Mouse (Mus musculus) cerebellum, adult 9-10 months (tissue): ENCODE measurements around the gene Palm.

ENCODE experiments used
- DNase-seq: peaks from one replicate; pipeline ENCODE4 v3.0.0; 2022

The Palm gene

DNA sequence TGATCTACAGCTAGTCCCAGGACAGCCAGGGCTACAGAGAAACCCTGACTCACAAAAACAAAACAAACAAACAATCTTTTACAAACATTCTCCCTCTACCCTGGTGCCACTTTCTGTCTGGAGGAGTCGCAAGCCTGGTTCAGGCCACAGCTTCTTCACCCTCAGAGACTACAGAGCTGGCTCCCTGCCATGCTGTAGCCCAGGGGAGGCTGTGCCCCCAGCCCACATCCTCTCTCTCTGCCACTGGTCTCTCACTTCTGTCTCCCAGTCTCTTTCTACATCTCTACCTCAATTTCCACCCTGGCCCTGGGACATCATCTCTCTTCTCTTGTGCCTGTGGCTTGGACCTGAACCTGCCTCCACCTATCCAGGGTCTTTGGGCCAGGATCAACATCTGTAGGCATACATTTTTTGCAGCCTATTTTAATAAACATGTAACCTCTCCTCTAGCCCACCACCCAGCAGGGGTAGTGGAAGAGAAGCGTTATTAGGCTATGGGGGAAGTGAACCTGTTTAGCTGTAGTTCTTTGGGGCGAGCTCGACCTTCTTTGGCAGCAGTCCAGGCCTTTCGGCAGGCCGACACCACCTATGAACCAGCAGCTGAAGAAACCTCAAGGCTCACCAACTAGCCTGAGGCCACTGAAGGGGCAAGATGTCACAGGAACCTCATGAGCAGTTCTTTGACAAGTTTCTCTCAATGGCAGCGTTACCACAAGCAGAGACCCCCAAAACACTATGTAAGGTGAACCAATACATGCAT, 38.8 kb downstream of the Palm start:
- no peak for DNase-seq

DNA sequence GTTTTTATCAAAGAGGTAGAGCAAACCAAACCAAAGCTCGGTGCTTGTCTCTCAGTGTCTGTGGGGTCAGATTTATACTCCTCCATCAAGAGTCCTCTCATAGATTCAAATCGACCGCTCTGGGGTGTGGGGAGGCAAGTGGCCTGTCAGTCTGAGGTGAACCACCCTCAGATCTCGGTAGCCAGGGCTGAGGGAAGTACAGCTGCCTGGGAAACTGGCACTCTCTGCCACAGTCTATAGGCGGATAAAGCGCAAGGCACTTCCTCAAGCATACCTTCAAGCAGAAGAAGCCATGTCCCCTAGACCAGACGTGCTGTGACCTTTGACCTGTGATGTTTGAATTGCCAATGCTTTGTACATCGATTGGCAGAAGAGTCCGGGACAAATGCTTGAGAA, 39.4 kb downstream of the Palm start:
- DNase-seq: no peak

DNA sequence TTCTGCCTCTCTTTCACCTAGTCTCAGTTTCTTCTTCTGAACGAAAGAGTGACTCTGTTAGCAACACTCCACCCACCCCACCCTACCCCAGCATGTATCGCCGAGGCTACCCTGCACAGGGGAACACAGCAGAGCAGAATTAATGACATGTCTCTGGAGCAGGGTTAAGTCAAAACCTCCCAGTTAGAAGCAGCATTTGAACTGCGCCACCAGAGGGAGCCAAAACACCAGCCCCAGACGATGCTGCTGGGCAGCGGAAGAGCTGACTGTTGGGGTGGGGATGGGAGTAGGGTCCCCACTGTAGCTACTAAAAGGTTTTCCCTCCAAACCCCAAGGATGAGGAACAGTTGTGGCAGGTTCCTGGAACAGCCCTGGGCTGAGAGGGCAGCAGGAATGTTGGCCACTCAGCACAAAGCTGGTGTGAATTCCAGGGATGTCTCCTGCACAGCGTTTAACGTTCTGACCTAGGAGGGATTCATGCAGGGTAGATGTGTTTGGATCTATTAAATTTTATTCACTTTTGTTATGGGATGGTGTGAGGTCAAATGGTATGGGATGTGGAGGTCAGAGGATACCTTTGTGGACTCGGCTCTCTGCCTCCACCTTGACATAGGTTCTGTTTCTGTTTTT, 41.5 kb downstream of the Palm start:
- DNase-seq: peak; percentile 72

DNA sequence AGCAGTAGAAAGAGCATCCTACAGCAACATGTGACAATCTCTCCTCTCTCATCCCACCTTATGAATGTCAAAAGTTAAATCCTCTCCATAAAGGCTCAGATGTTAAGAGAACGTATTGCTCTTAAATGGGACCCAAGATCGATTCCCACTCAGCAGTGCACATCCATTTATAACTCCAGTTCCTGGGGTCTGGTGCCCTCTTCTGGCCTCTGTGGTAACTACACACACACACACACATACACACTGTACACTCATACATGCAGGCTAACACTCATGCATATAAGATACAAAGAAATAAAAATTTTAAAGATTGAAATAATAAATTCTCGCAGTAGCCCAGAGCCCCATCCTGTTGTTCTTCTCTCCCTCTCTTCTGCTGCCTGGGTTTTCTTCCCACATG, 43.5 kb downstream of the Palm start:
- DNase-seq: no peak

DNA sequence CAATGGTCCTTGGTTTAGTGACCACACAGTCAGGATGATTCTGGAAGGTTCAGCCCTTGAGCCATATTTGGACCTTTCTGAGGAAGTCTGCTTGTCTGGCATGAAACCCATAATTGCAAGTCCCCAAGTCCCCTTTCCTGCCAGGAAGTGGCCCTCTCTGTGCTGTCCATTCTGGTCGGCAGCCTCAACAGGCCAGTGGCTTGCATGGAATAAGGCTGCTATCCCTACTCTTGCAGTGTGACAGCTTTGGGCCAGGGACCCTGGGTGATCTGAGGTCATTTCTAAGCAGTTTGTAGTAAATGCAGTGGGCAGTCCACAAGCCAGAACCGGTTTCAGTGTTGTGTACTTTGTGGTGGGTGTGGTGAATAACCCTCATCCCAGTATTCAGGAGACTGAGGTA, 44.8 kb downstream of the Palm start:
- no peak for DNase-seq

DNA sequence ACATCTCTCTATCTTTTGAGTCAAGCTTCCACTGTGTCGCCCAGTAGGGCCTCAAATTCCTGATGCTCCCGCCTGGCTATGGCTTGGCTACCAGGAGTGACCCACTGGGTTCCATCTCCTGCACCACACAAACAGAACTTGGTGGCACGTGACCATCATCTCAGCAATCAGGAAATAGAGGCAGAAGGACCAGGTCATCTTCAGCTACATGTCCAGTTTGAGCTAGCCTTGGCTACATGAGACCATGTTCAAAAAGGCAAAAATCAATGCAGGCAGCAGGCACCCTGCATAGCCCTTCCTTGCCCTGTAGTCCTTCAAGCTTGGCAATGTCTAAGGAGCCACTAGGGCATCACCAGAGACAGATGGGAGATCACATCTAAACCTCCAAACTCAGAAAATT, 46.7 kb downstream of the Palm start:
- no peak for DNase-seq

DNA sequence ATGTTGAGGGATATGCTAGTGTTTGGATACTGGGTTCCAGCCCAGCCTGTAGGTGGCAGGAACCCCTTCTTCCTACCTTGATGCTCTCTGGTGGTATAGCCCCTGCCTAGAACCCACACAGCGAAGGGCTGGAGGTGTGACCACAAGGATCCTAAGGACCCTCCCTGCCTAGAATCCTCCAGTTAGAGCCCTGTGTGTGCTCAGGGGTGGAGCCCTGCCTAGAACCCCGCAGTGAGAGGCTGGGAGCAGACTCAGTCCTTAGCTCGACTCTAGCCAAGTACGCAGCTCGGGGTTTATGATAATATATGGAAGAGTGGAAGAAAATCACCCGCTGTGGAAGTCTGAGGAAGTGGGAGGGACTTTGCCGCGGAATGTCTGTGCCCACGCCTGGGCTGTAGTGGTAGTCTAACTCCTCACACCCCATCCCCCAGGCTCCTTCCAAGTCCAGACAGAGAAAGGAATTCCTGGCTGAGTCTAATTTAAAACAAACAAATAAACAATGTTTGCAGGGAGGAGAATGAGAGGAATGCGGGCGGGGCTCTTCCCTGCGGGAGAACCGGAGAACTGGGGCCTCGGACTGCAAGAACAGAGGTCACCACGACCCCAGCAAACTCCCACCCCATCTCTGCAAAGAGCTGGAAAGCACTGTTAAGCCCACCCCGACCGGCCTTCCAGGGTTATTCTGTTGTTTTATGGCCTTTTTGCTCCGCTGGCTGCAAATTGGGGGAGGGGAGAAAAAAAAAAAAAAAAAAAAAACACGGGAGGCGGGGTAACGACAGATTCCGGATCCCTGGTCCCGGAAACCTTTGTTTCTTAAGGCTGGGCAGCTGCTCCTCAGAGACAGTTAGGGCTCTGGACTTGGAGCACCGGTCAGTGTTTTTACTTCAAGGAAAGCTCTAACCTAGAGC, 47.5 kb downstream of the Palm start:
- peak; percentile 72 for DNase-seq

DNA sequence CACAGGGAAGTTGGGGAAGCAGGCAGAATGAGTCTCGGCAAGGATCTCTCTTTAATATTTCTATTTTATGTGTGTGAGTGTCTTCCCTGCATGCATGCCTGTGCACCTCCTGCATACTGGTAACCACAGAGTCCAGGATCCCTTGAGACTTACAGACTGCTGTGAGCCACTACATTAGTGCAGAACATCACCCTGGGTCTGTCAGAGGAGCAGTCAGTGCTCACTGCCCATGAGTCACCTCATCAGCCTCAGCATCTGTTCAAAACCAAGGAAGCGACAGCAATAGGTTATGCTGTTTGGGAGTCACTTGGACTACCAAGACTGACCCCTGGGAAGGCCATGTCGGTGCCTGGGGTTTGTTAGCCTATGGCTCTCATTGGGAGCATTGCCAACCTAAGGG, 49.0 kb downstream of the Palm start:
- no peak for DNase-seq

DNA sequence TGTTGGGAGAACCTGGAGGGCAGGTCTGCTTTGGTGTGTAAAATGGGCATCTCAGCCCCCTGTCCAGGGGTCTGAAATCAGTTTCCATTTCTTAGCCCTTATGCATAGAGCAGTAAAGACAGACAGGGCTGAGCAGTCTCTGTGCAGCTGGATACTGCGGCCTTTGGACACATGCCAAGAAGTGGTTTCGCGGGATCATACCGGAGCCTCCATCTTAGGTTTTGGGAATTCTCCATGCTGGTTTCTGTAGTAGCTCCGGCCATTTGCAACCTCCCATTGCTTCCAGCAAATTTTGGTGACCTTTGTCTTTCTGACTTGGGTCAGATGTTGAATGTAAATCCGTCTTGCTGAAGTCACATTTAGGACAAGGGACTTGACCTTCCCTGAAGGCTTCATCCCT, 50.1 kb downstream of the Palm start:
- DNase-seq: no peak

DNA sequence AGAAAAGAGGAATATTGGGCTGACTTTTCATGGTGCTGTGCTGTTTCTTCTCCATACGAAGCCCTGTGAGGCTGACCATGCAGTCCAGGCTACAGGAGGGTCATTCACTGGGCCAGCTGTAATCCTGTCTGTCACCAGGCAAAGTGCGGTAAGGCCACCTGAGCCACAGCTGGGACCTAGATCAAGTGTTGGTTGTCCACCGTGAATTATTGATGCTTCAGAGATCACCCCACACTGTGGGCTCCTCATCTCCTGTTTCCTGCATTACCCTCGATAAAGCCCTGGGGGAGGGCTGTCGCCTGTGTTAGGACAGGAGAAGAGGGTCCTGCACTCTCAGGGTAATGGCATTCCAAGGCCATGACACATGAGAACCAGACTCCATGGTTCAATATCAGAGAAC, 53.2 kb downstream of the Palm start:
- no peak for DNase-seq

DNA sequence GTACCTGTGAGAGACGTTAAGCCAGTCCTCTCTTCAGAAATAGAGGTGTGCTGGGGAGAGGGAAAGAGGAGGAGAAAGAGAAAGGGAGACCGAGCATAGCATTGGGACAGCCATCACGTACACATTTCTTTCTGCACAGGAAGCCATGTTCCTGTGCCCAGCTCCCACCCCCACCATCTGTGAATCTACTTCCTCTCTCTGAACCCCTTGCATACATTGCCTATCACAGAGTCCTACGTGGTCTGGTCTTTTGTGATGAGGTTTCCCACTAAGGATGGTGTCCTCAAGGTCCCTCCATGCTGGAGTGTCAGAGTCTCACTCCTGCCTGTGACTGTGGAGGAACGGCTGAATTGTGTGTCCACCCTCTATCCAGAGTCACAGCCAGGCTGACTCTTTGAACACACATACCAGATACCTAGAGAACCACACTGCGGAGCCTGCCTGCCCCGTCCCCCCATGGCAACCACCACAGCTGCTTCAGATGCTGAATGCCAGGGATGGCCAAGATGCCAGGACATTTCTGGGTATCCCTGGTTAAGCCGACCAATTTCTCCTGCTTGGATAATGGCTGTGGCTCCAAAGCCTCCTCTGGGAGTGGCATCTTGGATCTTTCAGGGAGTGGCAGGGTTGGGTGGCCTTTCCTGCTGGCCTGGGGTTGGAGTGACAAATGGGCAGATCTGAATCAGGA, 56.7 kb downstream of the Palm start:
- DNase-seq: no peak

DNA sequence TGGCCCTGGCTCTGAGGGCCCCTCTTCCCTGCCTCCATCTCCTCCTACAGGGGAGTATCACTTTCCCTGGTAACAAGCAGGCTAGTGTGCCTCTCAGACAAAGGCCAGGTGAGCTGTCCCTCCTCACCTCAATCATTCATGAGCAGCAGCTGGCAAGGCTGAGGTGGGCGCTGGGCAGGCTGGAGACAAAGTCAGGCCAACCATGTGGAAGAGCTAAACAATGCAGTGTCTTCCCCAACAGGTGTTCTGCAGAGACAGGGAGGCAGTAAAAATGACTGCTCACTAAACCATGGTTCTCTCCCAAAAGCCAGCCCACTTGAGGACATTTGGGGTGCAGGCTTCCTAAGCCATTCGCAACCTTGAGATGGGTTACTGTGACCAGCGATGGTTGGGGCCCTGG, 58.3 kb downstream of the Palm start:
- no peak for DNase-seq

DNA sequence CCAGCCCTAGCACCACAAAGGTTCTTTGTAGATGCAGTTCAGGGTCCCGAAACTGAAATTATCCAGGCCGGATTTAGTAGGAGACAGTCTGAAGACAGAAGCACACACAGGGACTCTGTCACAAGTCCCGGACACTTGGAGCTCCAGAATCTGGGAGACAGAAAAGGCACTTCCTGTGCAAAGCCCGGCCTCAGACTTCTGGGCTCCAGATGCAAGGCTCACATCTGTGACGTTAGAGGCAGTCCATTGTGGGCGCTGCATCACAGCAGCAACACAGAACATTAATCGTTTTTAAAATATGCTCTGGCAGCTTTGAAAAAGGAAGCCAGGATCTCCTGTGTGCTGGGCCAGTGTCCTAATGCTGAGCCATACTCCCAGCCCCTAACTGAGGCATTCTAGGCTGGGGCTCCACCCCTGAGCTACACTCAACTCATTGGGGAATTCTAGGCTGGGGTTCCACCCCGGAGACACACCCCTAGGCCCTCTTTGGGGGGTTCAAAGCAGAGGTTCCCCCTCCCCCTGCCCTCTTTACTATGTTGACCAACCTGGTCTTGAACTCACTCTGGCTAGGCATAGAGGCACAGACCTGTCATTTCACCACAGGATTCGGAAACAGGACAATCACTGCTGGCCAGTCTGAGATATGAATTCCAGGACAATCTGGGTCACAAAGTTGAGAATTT, 58.9 kb downstream of the Palm start:
- peak; percentile 67 for DNase-seq

DNA sequence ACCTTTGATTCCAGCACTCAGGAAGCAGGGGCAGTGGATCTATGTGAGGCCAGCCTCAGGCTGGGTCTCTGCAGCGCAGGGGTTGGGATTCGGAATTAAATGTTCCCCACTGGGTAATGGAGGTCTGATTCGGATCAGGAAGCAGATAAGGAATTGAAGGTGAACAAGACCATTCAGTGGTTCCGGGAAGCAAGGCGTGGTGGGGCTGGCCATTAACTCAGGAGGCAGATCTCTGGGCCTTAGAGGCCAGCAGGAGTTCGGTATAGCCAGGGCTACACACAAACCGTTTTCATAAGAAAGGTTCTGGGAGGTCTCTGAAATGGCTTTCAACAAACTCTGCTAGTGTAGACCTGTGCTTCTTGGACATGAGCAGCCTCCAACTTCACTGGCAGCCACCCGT, 59.5 kb downstream of the Palm start:
- no peak for DNase-seq

DNA sequence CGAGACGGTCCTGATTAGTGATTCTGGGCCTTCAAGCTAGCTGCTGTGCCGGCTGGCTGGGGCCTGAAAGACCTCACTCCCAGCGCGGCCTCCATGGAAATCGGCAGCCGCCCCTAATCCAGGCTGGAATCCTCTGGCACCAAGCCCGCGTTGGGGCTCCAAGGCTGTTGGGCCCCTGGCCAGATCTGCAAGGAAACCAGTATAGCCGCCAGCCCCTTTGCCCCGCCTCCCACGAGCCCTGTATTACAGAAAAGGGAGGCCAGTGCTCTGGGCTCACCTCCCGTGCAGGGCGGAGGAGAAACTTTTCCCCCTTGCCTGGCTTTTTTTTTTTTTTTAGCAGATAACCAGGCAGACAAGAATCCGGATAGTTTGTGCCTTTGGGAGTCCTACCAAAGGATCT, 60.0 kb downstream of the Palm start:
- peak; percentile 91 for DNase-seq

DNA sequence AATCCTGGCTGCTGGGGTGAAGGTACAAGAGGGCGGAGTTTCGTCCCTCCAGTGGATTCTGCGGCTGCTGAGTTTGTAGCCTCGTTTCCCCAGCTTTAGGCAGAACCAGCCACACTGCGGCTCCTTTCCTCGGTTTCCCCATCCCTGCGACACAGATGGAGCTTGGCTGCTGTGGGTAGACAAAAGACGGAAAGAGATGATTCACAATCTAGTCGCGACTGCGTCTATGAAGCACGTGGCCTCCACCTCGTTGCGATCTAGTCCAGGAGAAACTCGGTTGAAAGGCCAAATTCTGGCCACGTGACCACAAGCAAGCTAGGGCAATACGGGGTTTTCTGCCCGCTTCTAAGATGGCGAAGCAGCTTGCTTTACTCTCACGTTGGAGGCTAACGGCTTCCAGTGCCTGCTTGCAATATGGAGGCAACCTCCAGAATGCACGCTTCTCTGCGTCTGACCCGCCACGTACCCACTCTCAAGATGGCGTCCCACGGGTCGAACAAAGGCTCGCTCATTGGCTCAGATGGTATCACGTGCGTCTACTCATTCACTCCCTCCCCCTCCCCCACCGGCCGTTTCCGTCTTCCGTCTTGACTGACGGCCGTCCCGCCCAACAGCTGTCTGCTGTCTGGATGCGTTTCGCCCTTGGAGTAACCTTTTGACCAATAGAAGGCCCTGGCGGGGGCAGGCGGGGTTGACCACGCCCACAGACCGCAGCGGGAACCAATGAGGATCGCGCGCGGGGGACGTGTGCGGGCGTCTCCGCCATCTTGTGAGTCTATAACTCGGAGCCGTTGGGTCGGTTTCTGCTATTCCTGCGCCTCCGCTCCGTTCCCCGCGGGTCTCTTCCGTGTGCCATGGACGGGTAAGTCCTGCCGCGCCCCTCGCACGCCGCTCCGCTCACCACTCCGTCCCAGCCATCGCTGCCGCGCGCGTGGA, 60.8 kb downstream of the Palm start, which contains the start of gene Ptbp1:
Gene Ptbp1, plus strand, starts transcription at position 568 of the 936 bp plus-strand sequence.
- DNase-seq: peak; percentile 99

DNA sequence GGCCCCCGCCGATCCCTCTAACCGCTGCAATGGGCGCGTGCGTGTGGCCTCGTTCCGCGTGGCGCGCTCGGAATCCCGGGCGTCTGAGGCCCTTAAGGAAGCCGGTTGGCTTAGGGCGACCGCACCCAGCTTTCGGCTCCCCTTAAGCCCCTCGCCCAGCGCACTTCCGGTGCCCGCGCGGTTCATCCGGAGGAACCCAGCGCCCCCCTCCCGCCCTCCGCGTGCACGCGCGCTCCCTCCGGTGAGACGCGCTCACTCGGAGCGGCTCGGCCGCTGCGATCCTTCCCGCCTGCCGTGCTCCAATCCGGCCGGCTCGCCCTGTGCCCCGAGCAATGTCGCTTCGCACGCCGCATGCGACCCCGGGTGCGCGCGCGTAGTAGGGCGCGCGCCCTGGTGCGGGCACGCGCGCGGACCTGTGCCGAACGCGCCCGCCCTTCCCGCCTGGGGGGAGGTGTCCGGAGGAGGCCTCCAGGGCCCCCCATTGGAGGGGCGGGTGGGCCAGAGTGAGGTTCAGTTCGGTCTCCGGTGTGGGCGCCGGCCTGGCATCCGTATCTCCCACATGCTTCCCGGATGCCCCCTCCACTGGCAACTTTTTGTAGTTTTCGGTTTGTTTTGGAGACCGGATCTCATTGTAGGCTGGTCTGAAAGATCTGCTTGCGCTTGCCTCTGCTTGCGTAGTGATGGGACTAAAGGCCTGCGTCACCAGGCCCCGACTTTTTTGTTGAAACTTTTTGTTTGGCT, 61.6 kb downstream of the Palm start:
- DNase-seq: peak; percentile 76

DNA sequence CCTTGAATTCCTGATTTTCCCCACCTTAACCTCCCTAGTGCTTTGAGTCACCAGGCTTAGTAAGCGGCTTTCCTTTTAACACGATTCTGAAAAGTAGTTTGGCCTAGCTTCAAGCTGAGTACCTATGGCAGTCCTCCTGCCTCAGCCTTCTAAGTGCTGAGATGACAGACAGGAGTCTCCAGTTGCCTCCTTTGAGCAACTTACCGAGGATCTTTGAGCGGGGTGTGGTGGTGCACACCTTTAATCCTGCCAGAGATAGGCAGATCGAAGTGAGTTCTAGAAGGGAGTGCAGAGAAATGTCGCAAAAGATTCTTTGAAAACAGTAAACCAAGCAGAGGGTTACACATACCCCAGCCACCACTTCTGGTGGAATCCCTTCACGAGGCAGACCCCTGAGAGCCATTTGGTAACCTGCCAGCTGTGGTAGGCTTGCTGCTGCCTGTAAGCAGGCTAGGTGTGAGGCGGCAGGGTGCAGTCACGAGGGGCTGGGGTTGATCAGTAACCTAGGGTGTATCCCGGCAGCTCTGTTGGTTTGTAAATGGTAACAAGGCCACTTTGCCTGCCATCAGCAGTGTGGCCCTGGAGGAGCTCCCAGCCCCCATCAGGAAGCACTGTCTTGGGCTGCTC, 62.3 kb downstream of the Palm start:
- peak; percentile 77 for DNase-seq

DNA sequence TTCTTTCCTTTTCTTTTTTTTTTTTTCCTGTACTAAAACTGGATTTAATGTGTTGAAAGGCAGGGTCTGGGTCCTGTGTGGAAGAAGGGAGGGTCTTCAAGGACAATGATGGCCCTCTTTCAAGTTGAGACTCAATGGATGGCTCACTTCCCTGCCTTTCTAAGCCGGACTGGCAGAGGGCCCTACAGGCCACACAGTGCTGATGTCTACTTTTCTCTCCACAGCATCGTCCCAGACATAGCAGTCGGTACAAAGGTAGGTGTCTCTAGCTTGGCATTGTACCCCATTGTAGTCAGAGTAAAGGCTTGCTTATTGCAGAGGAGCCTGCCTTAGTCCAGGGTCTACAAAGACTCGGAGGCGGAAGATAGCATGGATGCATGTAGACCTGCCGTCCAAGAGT, 62.9 kb downstream of the Palm start:
- DNase-seq: peak; percentile 50
